Mouse (Mus musculus): ENCODE results near the gene Igf1r. TPM values are rescaled to one million over a fixed set of nuclear protein-coding genes. Genes with fewer than 3 reads are reported as not detected.

Gene Igf1r
- polyA plus RNA-seq, 1 experiment from 2014 or later: 29.7 TPM

DNA sequence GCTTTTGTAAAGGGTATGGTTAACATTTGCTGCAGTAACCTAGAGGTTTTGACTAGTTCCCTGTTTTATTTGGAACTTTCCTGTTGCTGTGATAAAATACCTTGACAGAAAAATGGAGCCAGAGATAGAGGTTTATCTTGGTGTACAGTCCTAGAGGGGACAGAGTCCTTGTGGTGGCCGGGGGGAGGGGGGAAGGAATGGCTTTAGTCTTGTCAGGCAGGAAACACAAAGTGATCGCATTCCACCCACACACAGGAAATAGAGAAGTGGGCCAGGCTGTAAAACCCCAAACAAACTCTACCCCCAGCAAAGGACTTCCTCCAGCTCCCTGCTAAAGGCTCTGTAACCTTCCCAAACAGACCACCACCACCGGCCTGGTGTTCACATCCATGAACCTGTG is 211.4 kb downstream of the Igf1r start:
- peaks cover 4% of the 10 kb centered on the region; the same call in 1 of the 2 replicates for H3K36me3 ChIP-seq (ENCODE audit: control insufficient read depth, insufficient read depth, low read length)
- H3K4me2 ChIP-seq (replicated peaks; ENCODE audit: low read depth, low read length): no peak overlapping the region
- H3K27ac ChIP-seq (ENCODE audit: low read depth, low read length): no peak overlapping the region
- ATAC-seq (ENCODE audit: low FRiP score, low TSS enrichment): no peak
- 63% methylated on average over 3 of the region's 3 CpGs for WGBS
- no peak overlapping the region for H3K9ac ChIP-seq (ENCODE audit: low read depth, low read length)
- no peak overlapping the region for H3K4me3 ChIP-seq (ENCODE audit: low read length)
- peaks cover 12% of the 10 kb centered on the region for H3K4me1 ChIP-seq (ENCODE audit: control insufficient read depth, insufficient read depth, low read length)
- no peaks in the 10 kb centered on the region for H3K9me3 ChIP-seq (ENCODE audit: control insufficient read depth, low read length)
- H3K27me3 ChIP-seq (ENCODE audit: control insufficient read depth, insufficient read depth, low read length): no peaks in the 10 kb centered on the region

DNA sequence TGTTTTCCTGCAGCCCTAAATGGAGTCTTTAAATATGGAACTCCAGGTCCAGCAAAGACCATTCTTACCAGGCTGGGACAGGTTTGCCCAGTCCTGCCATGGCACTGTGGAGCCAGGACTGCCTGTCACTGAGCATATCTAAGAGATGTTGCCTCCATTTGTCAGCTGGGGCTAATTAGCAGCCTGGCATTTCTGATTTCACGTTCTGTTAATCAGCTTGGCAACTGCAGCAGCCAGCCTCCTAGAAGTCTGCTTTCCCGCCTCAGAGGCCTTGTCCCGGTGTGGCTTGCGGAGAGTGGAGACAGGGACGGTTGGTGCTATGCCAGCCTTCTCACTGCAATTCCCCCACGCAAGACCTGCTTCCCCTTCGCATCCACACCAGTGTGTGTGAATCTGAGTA is 220.1 kb downstream of the Igf1r start:
- 90% methylated on average over 7 of the region's 7 CpGs for WGBS
- Histone ChIP-seq H3K9me3 (ENCODE audit: control insufficient read depth, low read length) (no peaks in the 10 kb centered on the region), H3K4me2 (replicated peaks; ENCODE audit: low read depth, low read length) (no peak overlapping the region), H3K27ac (ENCODE audit: low read depth, low read length) (no peak overlapping the region), H3K27me3 (ENCODE audit: control insufficient read depth, insufficient read depth, low read length) (no peaks in the 10 kb centered on the region), H3K36me3 (ENCODE audit: control insufficient read depth, insufficient read depth, low read length) (peaks cover 32% of the 10 kb centered on the region), H3K4me3 (ENCODE audit: low read length) (no peak overlapping the region), H3K4me1 (ENCODE audit: control insufficient read depth, insufficient read depth, low read length) (no peaks in the 10 kb centered on the region), H3K9ac (ENCODE audit: low read depth, low read length) (no peak overlapping the region)
- ATAC-seq (ENCODE audit: low FRiP score, low TSS enrichment): no peak

DNA sequence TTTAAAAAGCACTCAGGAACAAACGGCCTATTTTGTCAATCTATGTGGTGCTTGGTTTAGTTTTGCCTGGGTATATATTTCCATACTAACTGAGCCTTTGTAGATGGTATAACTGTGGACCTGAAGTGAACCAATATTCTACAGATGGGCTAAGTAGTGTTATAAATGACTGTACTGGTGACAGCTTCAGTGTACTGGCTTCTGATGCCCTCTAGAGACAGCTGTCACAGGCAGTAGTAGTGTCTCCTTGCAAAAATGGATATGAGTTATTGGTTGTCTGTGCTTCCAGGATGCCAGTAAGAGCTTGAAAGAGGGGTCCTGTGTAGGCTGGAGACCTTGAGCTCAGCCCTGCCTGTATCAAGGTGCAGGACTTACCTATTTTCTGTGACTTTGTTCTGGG is 227.0 kb downstream of the Igf1r start:
- Histone ChIP-seq H3K27me3 (ENCODE audit: control insufficient read depth, insufficient read depth, low read length) (no peaks in the 10 kb centered on the region), H3K9ac (ENCODE audit: low read depth, low read length) (no peak overlapping the region), H3K9me3 (ENCODE audit: control insufficient read depth, low read length) (no peaks in the 10 kb centered on the region), H3K4me2 (replicated peaks; ENCODE audit: low read depth, low read length) (no peak overlapping the region), H3K4me1 (ENCODE audit: control insufficient read depth, insufficient read depth, low read length) (peaks cover 15% of the 10 kb centered on the region), H3K4me3 (ENCODE audit: low read length) (no peak overlapping the region), H3K27ac (ENCODE audit: low read depth, low read length) (no peak overlapping the region), H3K36me3 (ENCODE audit: control insufficient read depth, insufficient read depth, low read length) (peaks cover 20% of the 10 kb centered on the region)
- ATAC-seq (ENCODE audit: low FRiP score, low TSS enrichment): no peak
- 94% methylated on average over 1 of the region's 1 CpGs for WGBS

DNA sequence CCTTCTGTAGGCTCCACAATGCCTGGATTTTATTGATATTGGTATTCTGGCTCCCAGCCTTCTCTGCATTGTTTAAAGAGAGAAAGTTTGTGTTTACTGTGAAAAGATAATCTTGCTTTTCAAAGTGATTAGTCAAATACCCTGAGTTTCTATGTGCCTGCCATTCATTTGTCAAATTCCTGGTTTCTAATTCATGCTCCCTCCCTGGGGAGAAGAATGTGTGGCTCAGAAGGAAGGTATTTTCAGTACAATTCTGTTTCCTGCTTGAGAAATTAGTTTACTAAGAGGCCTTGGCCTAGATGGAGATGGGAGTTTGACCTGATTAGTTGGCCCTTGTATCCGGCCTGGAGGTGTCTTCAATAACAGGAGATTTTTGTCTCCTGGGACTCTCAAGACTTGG is 228.5 kb downstream of the Igf1r start:
- 71% methylated on average over 1 of the region's 1 CpGs for WGBS
- peaks cover 26% of the 10 kb centered on the region for H3K36me3 ChIP-seq (ENCODE audit: control insufficient read depth, insufficient read depth, low read length)
- no peaks in the 10 kb centered on the region for H3K9me3 ChIP-seq (ENCODE audit: control insufficient read depth, low read length)
- H3K4me2 ChIP-seq (replicated peaks; ENCODE audit: low read depth, low read length): no peak overlapping the region
- no peaks in the 10 kb centered on the region for H3K27me3 ChIP-seq (ENCODE audit: control insufficient read depth, insufficient read depth, low read length)
- no peak for ATAC-seq (ENCODE audit: low FRiP score, low TSS enrichment)
- no peak overlapping the region for H3K4me3 ChIP-seq (ENCODE audit: low read length)
- H3K4me1 ChIP-seq (ENCODE audit: control insufficient read depth, insufficient read depth, low read length): peaks cover 15% of the 10 kb centered on the region
- no peak overlapping the region for H3K9ac ChIP-seq (ENCODE audit: low read depth, low read length)
- H3K27ac ChIP-seq (ENCODE audit: low read depth, low read length): no peak overlapping the region

DNA sequence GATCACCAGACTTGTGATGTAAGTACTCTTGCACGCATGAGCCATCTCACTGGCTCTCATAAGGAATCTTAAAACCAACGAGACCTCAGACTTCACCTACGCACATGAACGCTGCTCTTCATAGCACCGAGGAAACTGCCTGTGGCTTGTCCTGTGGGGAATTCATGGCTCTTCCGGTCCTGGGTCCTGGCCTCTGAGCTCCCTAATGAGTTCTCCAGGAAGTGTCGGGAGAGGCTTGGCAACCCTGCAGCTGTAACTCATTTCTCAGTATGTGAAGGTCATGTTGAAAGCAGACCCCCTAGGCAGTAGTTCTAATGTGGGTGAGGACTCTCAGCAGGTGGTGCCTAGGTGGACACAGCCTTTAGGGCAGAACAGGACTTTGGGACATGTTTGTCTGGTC is 229.4 kb downstream of the Igf1r start:
- Histone ChIP-seq H3K36me3 (ENCODE audit: control insufficient read depth, insufficient read depth, low read length) (peaks cover 31% of the 10 kb centered on the region), H3K9ac (ENCODE audit: low read depth, low read length) (no peak overlapping the region)

DNA sequence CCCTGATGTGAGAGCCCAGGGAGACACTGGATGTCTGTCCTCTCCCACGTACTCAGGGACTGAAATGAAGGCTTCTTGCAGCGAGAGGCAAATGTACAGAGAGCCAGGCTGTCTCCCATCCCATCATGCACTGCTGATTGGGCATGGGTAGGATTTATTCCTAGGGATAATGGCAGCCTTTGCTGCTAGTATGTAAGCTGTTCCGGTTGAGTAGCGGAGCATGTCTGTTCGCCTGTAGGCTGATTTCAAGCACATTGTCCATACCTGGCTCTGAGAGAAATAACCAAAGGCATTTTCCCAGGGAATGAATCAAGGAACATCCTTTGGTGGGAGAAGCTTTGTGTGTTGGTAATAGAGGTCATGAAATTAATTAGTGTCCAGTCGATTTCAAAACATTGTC is 230.1 kb downstream of the Igf1r start:
- no peak for ATAC-seq (ENCODE audit: low FRiP score, low TSS enrichment)
- peaks cover 35% of the 10 kb centered on the region for H3K36me3 ChIP-seq (ENCODE audit: control insufficient read depth, insufficient read depth, low read length)
- no peak overlapping the region for H3K4me3 ChIP-seq (ENCODE audit: low read length)
- WGBS: 71% methylated on average over 6 of the region's 6 CpGs
- no peak overlapping the region for H3K9ac ChIP-seq (ENCODE audit: low read depth, low read length)
- no peaks in the 10 kb centered on the region for H3K27me3 ChIP-seq (ENCODE audit: control insufficient read depth, insufficient read depth, low read length)
- no peak overlapping the region for H3K27ac ChIP-seq (ENCODE audit: low read depth, low read length)
- no peaks in the 10 kb centered on the region for H3K9me3 ChIP-seq (ENCODE audit: control insufficient read depth, low read length)
- no peak overlapping the region for H3K4me2 ChIP-seq (replicated peaks; ENCODE audit: low read depth, low read length)
- peaks cover 15% of the 10 kb centered on the region for H3K4me1 ChIP-seq (ENCODE audit: control insufficient read depth, insufficient read depth, low read length)

More for the DNA sequence above, 229.4 kb downstream of the Igf1r start:
- 24% methylated on average over 7 of the region's 7 CpGs for WGBS
- Histone ChIP-seq H3K9me3 (ENCODE audit: control insufficient read depth, low read length) (no peaks in the 10 kb centered on the region), H3K27me3 (ENCODE audit: control insufficient read depth, insufficient read depth, low read length) (no peaks in the 10 kb centered on the region), H3K4me2 (replicated peaks; ENCODE audit: low read depth, low read length) (no peak overlapping the region), H3K4me1 (ENCODE audit: control insufficient read depth, insufficient read depth, low read length) (peaks cover 15% of the 10 kb centered on the region), H3K4me3 (ENCODE audit: low read length) (no peak overlapping the region), H3K27ac (ENCODE audit: low read depth, low read length) (no peak overlapping the region)
- no peak for ATAC-seq (ENCODE audit: low FRiP score, low TSS enrichment)

DNA sequence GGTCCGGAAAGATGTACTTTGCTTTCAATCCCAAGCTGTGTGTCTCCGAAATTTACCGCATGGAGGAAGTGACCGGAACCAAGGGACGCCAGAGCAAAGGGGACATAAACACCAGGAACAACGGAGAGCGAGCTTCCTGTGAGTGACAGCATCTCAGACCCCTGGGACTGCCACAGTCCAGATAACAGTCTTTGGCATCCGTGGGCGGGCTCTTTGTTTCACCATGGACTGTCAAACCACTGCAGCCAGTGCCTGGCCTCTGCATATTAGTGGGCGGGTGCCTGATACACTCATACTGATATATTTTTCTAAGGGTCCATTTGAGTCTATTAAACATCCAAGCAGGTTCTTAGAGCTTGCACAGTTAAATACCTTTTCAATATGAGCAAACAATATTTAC is 230.8 kb downstream of the Igf1r start:
- Histone ChIP-seq H3K9ac (ENCODE audit: low read depth, low read length) (no peak overlapping the region), H3K4me3 (ENCODE audit: low read length) (no peak overlapping the region), H3K36me3 (ENCODE audit: control insufficient read depth, insufficient read depth, low read length) (peaks cover 35% of the 10 kb centered on the region), H3K27me3 (ENCODE audit: control insufficient read depth, insufficient read depth, low read length) (no peaks in the 10 kb centered on the region), H3K4me1 (ENCODE audit: control insufficient read depth, insufficient read depth, low read length) (peaks cover 15% of the 10 kb centered on the region), H3K27ac (ENCODE audit: low read depth, low read length) (no peak overlapping the region), H3K4me2 (replicated peaks; ENCODE audit: low read depth, low read length) (no peak overlapping the region), H3K9me3 (ENCODE audit: control insufficient read depth, low read length) (no peaks in the 10 kb centered on the region)
- WGBS: 73% methylated on average over 10 of the region's 10 CpGs
- ATAC-seq (ENCODE audit: low FRiP score, low TSS enrichment): no peak

DNA sequence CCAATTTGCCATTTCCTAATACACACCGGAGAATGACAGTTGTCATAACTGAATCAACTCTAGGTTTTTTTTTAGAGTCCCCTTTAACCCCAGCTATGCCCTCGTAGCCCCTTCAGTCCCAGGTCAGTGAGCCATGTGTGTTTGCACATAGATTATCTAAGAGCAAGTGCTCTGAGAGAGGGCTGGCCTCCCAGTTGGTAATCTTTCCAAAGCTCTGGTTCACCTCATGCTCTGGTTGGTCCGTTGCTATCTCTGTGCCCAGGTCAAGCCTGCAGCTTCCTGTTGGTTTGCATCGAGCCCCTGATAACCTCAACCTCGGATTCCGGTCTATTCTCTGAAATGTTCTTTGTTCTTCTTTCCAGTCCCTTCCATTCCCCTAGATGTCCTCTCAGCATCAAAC is 236.6 kb downstream of the Igf1r start:
- WGBS: 82% methylated on average over 6 of the region's 6 CpGs
- Histone ChIP-seq H3K36me3 (ENCODE audit: control insufficient read depth, insufficient read depth, low read length) (peaks cover 67% of the 10 kb centered on the region), H3K9me3 (ENCODE audit: control insufficient read depth, low read length) (no peaks in the 10 kb centered on the region), H3K4me1 (ENCODE audit: control insufficient read depth, insufficient read depth, low read length) (no peaks in the 10 kb centered on the region), H3K4me3 (ENCODE audit: low read length) (no peak overlapping the region), H3K27ac (ENCODE audit: low read depth, low read length) (no peak overlapping the region), H3K4me2 (replicated peaks; ENCODE audit: low read depth, low read length) (no peak overlapping the region), H3K9ac (ENCODE audit: low read depth, low read length) (no peak overlapping the region), H3K27me3 (ENCODE audit: control insufficient read depth, insufficient read depth, low read length) (no peaks in the 10 kb centered on the region)
- no peak for ATAC-seq (ENCODE audit: low FRiP score, low TSS enrichment)

DNA sequence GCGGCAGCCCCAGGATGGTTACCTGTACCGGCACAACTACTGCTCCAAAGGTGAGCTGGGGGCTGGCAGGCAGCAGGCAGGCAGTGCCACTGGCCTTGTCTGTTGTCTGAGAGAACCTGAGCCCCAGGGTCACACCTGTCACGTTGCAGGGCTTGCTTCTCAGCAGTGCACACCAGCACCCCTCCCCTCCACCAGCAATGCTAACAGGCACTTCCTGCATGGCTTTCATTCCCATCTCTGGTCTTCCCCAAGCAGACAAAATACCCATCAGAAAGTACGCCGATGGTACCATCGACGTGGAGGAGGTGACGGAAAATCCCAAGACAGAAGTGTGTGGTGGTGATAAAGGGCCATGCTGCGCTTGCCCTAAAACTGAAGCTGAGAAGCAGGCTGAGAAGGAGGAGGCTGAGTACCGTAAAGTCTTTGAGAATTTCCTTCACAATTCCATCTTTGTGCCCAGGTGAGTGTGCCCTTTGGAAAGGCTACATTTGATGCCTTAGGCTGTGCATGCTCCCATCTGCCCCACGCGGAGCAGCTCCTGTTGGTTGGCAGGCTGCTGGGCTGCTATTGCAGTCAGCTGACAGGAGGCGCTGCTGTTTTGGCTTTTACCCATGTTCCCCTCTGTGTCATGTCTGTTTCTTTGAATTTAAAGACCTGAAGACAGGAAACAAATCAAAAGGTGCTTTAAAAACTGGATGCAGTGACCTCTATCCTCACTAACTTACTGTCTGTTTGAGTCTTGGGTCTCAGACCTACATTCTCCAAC is 237.2 kb downstream of the Igf1r start:
- Histone ChIP-seq H3K9ac (ENCODE audit: low read depth, low read length) (no peak overlapping the region), H3K27me3 (ENCODE audit: control insufficient read depth, insufficient read depth, low read length) (no peaks in the 10 kb centered on the region), H3K4me1 (ENCODE audit: control insufficient read depth, insufficient read depth, low read length) (no peaks in the 10 kb centered on the region), H3K27ac (ENCODE audit: low read depth, low read length) (no peak overlapping the region), H3K4me3 (ENCODE audit: low read length) (no peak overlapping the region), H3K4me2 (replicated peaks; ENCODE audit: low read depth, low read length) (no peak overlapping the region), H3K9me3 (ENCODE audit: control insufficient read depth, low read length) (no peaks in the 10 kb centered on the region), H3K36me3 (ENCODE audit: control insufficient read depth, insufficient read depth, low read length) (peaks cover 68% of the 10 kb centered on the region)
- ATAC-seq (ENCODE audit: low FRiP score, low TSS enrichment): no peak
- WGBS: 93% methylated on average over 13 of the region's 13 CpGs

Data from kidney, embryonic 14.5 days (tissue).